Mouse (Mus musculus) brain, embryonic 18.5 days (tissue): Measurements from ENCODE around the gene Apoc3.

Source experiments
- DNase-seq: peaks from one replicate; pipeline ENCODE4 v3.0.0-alpha.2; 2012; ENCODE audit warnings: low read depth, low spot score

Gene Apoc3

GRCm38 (mm10) chr9:46196699-46197169 is 38.7 kb downstream of the Apoc3 start:
- no peak for DNase-seq

- DNase-seq = no peak
Measured at GRCm38 (mm10) chr9:46194809-46195208, 40.6 kb downstream of the Apoc3 start.

DNA sequence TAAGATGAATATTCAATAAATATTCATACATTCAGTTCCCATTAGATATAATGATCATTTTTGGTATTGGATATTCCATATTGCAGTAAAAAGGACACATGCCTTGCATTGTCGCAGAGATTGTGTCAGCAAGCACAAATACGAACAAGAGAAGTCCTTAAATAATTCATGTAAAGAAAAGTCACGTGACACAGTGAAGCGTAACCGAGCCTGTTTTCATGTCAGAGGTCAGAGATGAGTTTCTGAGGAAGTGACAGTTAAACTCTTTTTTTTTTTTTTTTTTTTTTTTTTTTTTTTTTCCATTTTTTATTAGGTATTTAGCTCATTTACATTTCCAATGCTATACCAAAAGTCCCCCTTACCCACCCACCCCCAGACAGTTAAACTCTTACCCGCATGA is 42.8 kb downstream of the Apoc3 start:
- no peak for DNase-seq

DNA sequence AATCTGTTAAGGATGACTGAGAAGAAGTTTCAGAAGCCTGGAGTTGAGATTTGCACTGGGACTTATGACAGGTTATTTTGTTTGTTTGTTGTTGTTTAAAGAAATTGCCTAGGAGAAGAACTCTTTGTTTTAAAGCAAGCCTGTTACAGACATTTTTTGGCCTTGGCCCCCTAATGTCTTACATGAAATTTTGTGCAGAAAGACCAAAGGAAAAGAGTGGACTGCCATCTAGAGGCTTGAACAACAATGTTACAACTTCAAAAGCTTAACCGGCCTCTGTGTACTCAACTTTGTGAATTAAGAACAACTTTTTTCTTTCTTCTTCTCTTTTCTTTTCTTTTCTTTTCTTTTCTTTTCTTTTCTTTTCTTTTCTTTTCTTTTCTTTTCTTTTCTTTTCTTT is 43.8 kb downstream of the Apoc3 start:
- peak; percentile 66 for DNase-seq

DNA sequence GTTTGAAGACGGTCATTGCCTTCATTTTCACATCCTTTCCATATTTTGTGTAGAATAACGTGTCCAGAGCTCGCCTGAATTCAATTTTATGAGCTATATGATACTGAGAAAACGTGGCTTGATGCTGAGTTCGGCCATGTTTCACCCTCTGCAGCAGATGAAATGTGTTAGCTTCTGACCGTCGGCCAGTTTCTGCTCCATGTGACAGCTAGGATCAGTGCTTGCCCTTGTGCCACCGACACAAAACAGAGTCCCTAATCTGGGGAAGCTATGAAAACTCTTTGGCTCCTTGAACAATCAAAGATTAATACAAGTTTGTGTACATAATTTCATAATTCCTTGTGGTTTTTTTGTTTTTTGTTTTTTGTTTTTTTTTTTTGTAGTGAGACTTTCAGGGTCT is 44.2 kb downstream of the Apoc3 start:
- no peak for DNase-seq

- DNase-seq = no peak
Measured at GRCm38 (mm10) chr9:46189381-46189780, 46.1 kb downstream of the Apoc3 start.

GRCm38 (mm10) chr9:46188956-46189355 is 46.5 kb downstream of the Apoc3 start:
- DNase-seq = no peak

DNA sequence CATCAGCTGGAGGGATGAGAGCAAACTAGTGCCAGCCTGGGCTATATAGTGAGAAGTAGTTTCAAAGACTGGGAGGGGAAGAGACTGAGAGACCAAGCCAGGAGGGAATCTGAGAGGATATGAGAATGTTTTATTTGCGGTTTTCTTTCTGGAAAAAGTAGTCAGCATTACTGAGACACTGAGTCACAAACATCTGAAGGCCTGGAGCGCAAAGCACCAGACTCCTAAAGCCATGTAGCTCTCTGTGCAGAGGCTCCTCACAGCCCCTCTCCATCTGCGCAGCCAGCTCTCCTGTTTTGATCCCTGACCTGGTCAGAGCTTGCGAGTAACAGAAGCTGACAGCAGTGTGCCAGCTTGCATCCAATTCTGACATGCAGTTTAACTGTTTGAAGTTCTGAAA is 47.1 kb downstream of the Apoc3 start:
- no peak for DNase-seq

DNA sequence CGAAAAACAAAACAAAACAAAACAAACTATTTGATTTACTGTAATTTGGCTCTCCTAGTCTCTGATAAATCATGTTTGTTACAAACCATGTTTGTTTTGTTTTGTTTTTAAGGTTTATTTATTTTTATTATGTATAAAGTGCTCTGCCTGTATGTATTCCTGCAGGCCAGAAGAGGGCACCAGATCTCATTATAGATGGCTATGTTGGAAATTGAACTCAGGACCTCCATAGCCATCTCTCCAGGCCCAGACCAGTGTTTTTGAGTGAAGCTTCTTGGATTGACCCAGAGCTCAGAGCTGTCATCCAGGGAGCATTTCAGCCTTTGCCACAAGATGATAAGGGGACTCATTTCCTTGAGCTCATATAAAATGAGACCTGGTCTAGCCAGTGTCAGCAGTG is 49.0 kb downstream of the Apoc3 start:
- DNase-seq = no peak

DNA sequence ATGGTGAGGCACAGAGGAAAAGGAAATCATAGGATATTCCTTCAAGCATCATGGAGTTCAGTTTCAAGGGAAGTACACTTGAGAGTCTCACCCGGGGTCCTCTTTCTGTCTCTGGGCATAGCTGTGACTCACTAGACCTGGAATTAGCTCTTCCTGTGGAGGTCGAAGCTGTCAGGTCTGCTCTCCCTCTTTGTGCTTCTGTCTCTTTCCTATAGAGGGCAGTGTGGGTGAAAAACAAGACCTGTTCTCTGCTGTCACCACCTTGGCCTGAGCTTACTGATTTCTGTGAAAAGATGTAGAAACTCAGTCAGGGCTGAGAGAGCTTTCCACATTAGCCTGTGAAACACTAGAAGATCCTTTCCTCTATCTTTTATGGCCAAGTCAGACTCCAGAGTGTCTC is 50.2 kb downstream of the Apoc3 start:
- no peak for DNase-seq

DNA sequence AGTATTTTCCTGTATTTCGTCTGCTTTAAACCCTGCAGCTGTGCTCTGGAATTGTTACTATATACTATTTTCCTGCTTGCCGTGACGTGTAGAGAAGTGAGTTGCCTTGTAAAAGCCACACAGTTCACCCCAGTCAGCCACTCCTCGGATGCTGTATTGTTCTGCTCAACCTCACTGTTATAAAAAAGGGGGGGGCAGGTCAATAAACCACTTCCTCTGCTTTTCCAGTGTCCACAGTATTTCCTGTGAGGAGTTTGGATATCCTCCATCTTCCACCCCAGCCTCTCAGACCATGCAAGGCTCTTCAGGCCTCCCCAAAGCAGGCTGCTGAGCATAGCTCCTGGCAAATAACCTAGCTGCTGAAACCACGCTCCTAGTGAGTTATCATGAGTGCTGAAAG is 50.9 kb downstream of the Apoc3 start:
- DNase-seq = no peak
